Mouse (Mus musculus): Measurements from ENCODE around the gene Slc23a2.

Slc23a2 gene

GRCm38 (mm10) chr2:132102505-132103130 lies 42.3 kb downstream of the Slc23a2 start:
- in situ Hi-C loops (cut with MboI, MseI): no loop called here

- in situ Hi-C loops (cut with MboI, MseI): no loop called here
Observed at GRCm38 (mm10) chr2:132098942-132099672, 45.8 kb downstream of the Slc23a2 start.

GRCm38 (mm10) chr2:132098365-132098764 lies 46.5 kb downstream of the Slc23a2 start:
- in situ Hi-C loops (cut with MboI, MseI): no loop called here

GRCm38 (mm10) chr2:132096582-132096981 lies 48.3 kb downstream of the Slc23a2 start:
- in situ Hi-C loops (cut with MboI, MseI): no loop called here

GRCm38 (mm10) chr2:132095821-132096220 lies 49.1 kb downstream of the Slc23a2 start:
- in situ Hi-C loops (cut with MboI, MseI): no loop called here

GRCm38 (mm10) chr2:132094441-132095230 lies 50.3 kb downstream of the Slc23a2 start:
- in situ Hi-C loops (cut with MboI, MseI): no loop called here

GRCm38 (mm10) chr2:132093739-132094138 lies 51.2 kb downstream of the Slc23a2 start:
- in situ Hi-C loops (cut with MboI, MseI): no loop called here

GRCm38 (mm10) chr2:132093298-132093697 lies 51.6 kb downstream of the Slc23a2 start:
- in situ Hi-C loops (cut with MboI, MseI): no loop called here

GRCm38 (mm10) chr2:132092722-132093121 lies 52.2 kb downstream of the Slc23a2 start:
- in situ Hi-C loops (cut with MboI, MseI): no loop called here

GRCm38 (mm10) chr2:132091749-132092148 lies 53.2 kb downstream of the Slc23a2 start:
- in situ Hi-C loops (cut with MboI, MseI): no loop called here

GRCm38 (mm10) chr2:132084813-132085212 lies 60.1 kb downstream of the Slc23a2 start:
- in situ Hi-C loops (cut with MboI, MseI): no loop called here

- in situ Hi-C loops (cut with MboI, MseI): no loop called here
Observed at GRCm38 (mm10) chr2:132084396-132084795, 60.5 kb downstream of the Slc23a2 start.

GRCm38 (mm10) chr2:132079139-132079538 lies 65.8 kb downstream of the Slc23a2 start:
- in situ Hi-C loops (cut with MboI, MseI): no loop called here

GRCm38 (mm10) chr2:132073052-132073451 lies 71.9 kb downstream of the Slc23a2 start:
- in situ Hi-C loops (cut with MboI, MseI): no loop called here

- in situ Hi-C loops (cut with MboI, MseI): no loop called here
Observed at GRCm38 (mm10) chr2:132069985-132070735, 74.7 kb downstream of the Slc23a2 start.

- in situ Hi-C loops (cut with MboI, MseI): no loop called here
Observed at GRCm38 (mm10) chr2:132064185-132064831, 80.6 kb downstream of the Slc23a2 start.

- in situ Hi-C loops (cut with MboI, MseI): no loop called here
Observed at GRCm38 (mm10) chr2:132063776-132064175, 81.1 kb downstream of the Slc23a2 start.

- in situ Hi-C loops (cut with MboI, MseI): no loop called here
Observed at GRCm38 (mm10) chr2:132061884-132062283, 83.0 kb downstream of the Slc23a2 start.

- in situ Hi-C loops (cut with MboI, MseI): no loop called here
Observed at GRCm38 (mm10) chr2:132059919-132060318, 85.0 kb downstream of the Slc23a2 start.

GRCm38 (mm10) chr2:132055349-132055753 lies 89.6 kb downstream of the Slc23a2 start:
- in situ Hi-C loops (cut with MboI, MseI): no loop called here

- in situ Hi-C loops (cut with MboI, MseI): no loop called here
Observed at GRCm38 (mm10) chr2:132053824-132054223, 91.1 kb downstream of the Slc23a2 start.

All from T-helper 1 cell (primary cell).